Mouse (Mus musculus): ENCODE results near the gene Atp8b2. TPM values are rescaled to one million over a fixed set of nuclear protein-coding genes. Genes with fewer than 3 reads are reported as not detected.

The Atp8b2 gene
- polyA plus RNA-seq, 1 experiment from 2014 or later: 5.0 TPM

- Histone ChIP-seq H3K27ac (replicated peaks) (peak within 1 kb of the TSS; percentile 95), H3K36me3 (ENCODE audit: control insufficient read depth, insufficient read depth, low read length) (0 out of 2 replicates have a peak, but pooled peaks cover 2% of the 10 kb centered on the region), H3K9me3 (ENCODE audit: control insufficient read depth, low read length) (no peaks in the 10 kb centered on the region), H3K27me3 (ENCODE audit: control insufficient read depth, insufficient read depth, low read length) (no peaks in the 10 kb centered on the region), H3K4me3 (ENCODE audit: low read depth, low read length) (peak within 1 kb of the TSS; percentile 72), H3K4me1 (replicated peaks; ENCODE audit: control insufficient read depth, insufficient read depth) (no peaks in the 10 kb centered on the region), H3K9ac (ENCODE audit: low read length) (peak within 1 kb of the TSS; percentile 77), H3K4me2 (replicated peaks; ENCODE audit: low read depth) (peak within 1 kb of the TSS; percentile 90)
- TF ChIP-seq EP300 (optimal IDR thresholded peaks at IDR 0.05) (no peak), CTCF (IDR thresholded peaks at IDR 0.05; ENCODE audit: low read depth) (no peak)
- peak; percentile 92 for ATAC-seq (ENCODE audit: low FRiP score, low TSS enrichment)
- DNase-seq (ENCODE audit: low spot score): peak; percentile 93
- under 1% methylated on average over 26 of the region's 26 CpGs for WGBS
Observed at GRCm38 (mm10) chr3:89998612-89999054, 35.3 kb upstream of the Atp8b2 start, which contains the start of gene Hax1. Hax1 (minus strand) TSS chr3:89998780.

- ATAC-seq (ENCODE audit: low FRiP score, low TSS enrichment) (peak; percentile 45; the same call in 1 of the 2 replicates), DNase-seq (ENCODE audit: low spot score) (no peak)
- Histone ChIP-seq H3K9me3 (ENCODE audit: control insufficient read depth, low read length) (no peaks in the 10 kb centered on the region), H3K4me2 (replicated peaks; ENCODE audit: low read depth) (peak overlapping the region; percentile 90), H3K4me1 (replicated peaks; ENCODE audit: control insufficient read depth, insufficient read depth) (no peaks in the 10 kb centered on the region), H3K27ac (replicated peaks) (peak overlapping the region; percentile 95), H3K36me3 (ENCODE audit: control insufficient read depth, insufficient read depth, low read length) (0 out of 2 replicates have a peak, but pooled peaks cover 2% of the 10 kb centered on the region), H3K9ac (ENCODE audit: low read length) (peak overlapping the region; percentile 77), H3K27me3 (ENCODE audit: control insufficient read depth, insufficient read depth, low read length) (no peaks in the 10 kb centered on the region), H3K4me3 (ENCODE audit: low read depth, low read length) (peak overlapping the region; percentile 72)
- 7% methylated on average over 21 of the region's 23 CpGs for WGBS
- no peak for TF ChIP-seq EP300 (optimal IDR thresholded peaks at IDR 0.05)
- TF ChIP-seq CTCF (IDR thresholded peaks at IDR 0.05; ENCODE audit: low read depth): no peak
Observed at GRCm38 (mm10) chr3:89997791-89998495, 34.6 kb upstream of the Atp8b2 start.

- Histone ChIP-seq H3K4me3 (ENCODE audit: low read depth, low read length) (no peak overlapping the region), H3K27ac (replicated peaks) (no peak overlapping the region), H3K4me1 (replicated peaks; ENCODE audit: control insufficient read depth, insufficient read depth) (no peaks in the 10 kb centered on the region), H3K36me3 (ENCODE audit: control insufficient read depth, insufficient read depth, low read length) (no peaks in the 10 kb centered on the region; the same call in 1 of the 2 replicates), H3K9ac (ENCODE audit: low read length) (no peak overlapping the region), H3K4me2 (replicated peaks; ENCODE audit: low read depth) (no peak overlapping the region), H3K9me3 (ENCODE audit: control insufficient read depth, low read length) (no peaks in the 10 kb centered on the region), H3K27me3 (ENCODE audit: control insufficient read depth, insufficient read depth, low read length) (no peaks in the 10 kb centered on the region)
- ATAC-seq (ENCODE audit: low FRiP score, low TSS enrichment) (no peak), DNase-seq (ENCODE audit: low spot score) (no peak)
- 85% methylated on average over 5 of the region's 5 CpGs for WGBS
- TF ChIP-seq CTCF (IDR thresholded peaks at IDR 0.05; ENCODE audit: low read depth) (no peak), EP300 (optimal IDR thresholded peaks at IDR 0.05) (no peak)
Observed at GRCm38 (mm10) chr3:89994807-89995515, 31.7 kb upstream of the Atp8b2 start.

- WGBS: 90% methylated on average over 4 of the region's 4 CpGs
- no peak for DNase-seq (ENCODE audit: low spot score)
Observed at GRCm38 (mm10) chr3:89987822-89988221, 24.5 kb upstream of the Atp8b2 start.

GRCm38 (mm10) chr3:89987211-89987610 lies 23.9 kb upstream of the Atp8b2 start:
- H3K27ac ChIP-seq (replicated peaks): no peak overlapping the region
- DNase-seq (ENCODE audit: low spot score): no peak
- no peaks in the 10 kb centered on the region for H3K4me1 ChIP-seq (replicated peaks; ENCODE audit: control insufficient read depth, insufficient read depth)
- H3K9me3 ChIP-seq (ENCODE audit: control insufficient read depth, low read length): no peaks in the 10 kb centered on the region
- 56% methylated on average over 3 of the region's 3 CpGs for WGBS
- no peak overlapping the region for H3K4me3 ChIP-seq (ENCODE audit: low read depth, low read length)
- TF ChIP-seq CTCF (IDR thresholded peaks at IDR 0.05; ENCODE audit: low read depth): peak; percentile 32
- TF ChIP-seq EP300 (optimal IDR thresholded peaks at IDR 0.05): no peak
- no peak overlapping the region for H3K4me2 ChIP-seq (replicated peaks; ENCODE audit: low read depth)
- H3K36me3 ChIP-seq (ENCODE audit: control insufficient read depth, insufficient read depth, low read length): no peaks in the 10 kb centered on the region
- H3K27me3 ChIP-seq (ENCODE audit: control insufficient read depth, insufficient read depth, low read length): no peaks in the 10 kb centered on the region
- no peak overlapping the region for H3K9ac ChIP-seq (ENCODE audit: low read length)
- no peak for ATAC-seq (ENCODE audit: low FRiP score, low TSS enrichment)

More at GRCm38 (mm10) chr3:89987822-89988221, 24.5 kb upstream of the Atp8b2 start:
- Histone ChIP-seq H3K36me3 (ENCODE audit: control insufficient read depth, insufficient read depth, low read length) (no peaks in the 10 kb centered on the region; the same call in 1 of the 2 replicates), H3K4me2 (replicated peaks; ENCODE audit: low read depth) (no peak overlapping the region), H3K9ac (ENCODE audit: low read length) (no peak overlapping the region), H3K27me3 (ENCODE audit: control insufficient read depth, insufficient read depth, low read length) (no peaks in the 10 kb centered on the region), H3K9me3 (ENCODE audit: control insufficient read depth, low read length) (no peaks in the 10 kb centered on the region), H3K27ac (replicated peaks) (no peak overlapping the region), H3K4me1 (replicated peaks; ENCODE audit: control insufficient read depth, insufficient read depth) (no peaks in the 10 kb centered on the region), H3K4me3 (ENCODE audit: low read depth, low read length) (no peak overlapping the region)
- TF ChIP-seq EP300 (optimal IDR thresholded peaks at IDR 0.05): no peak
- no peak for TF ChIP-seq CTCF (IDR thresholded peaks at IDR 0.05; ENCODE audit: low read depth)
- ATAC-seq (ENCODE audit: low FRiP score, low TSS enrichment): no peak

Data from stomach, postnatal 0 days (tissue).